Mouse (Mus musculus): ENCODE results near the gene Krt34. TPM values are rescaled to one million over a fixed set of nuclear protein-coding genes. Genes with fewer than 3 reads are reported as not detected.

The Krt34 gene
- polyA plus RNA-seq, 2 experiments = not detected

GRCm38 (mm10) chr11:100046303-100046866, 5.0 kb upstream of the Krt34 start:
- H3K9me3 ChIP-seq (ENCODE audit: control insufficient read depth, low read length) = no peaks in the 10 kb centered on the region
- no peaks in the 10 kb centered on the region for H3K4me1 ChIP-seq (replicated peaks; ENCODE audit: control insufficient read depth in 2 of 2, insufficient read depth in 2 of 2, low read length in 1 of 2)
- no peaks in the 10 kb centered on the region for H3K27me3 ChIP-seq (ENCODE audit: control insufficient read depth, insufficient read depth, low read length)
- no peak for TF ChIP-seq CTCF (IDR thresholded peaks at IDR 0.05; ENCODE audit: low read depth)
- no peak for TF ChIP-seq EP300 (IDR thresholded peaks at IDR 0.05; ENCODE audit: low read depth)
- DNase-seq (ENCODE audit: low read depth in 3 of 3, low spot score in 3 of 3) (no peak), ATAC-seq (ENCODE audit: insufficient read depth) (no peak)
- no peak overlapping the region for H3K9ac ChIP-seq (replicated peaks)
- H3K36me3 ChIP-seq (replicated peaks; ENCODE audit: control insufficient read depth, insufficient read depth, low read depth) = no peaks in the 10 kb centered on the region
- H3K27ac ChIP-seq = no peak overlapping the region
- 60% methylated on average over 6 of the region's 6 CpGs for WGBS (ENCODE audit: insufficient replicate concordance)
- H3K4me3 ChIP-seq (ENCODE audit: insufficient read depth in 1 of 2, low read depth in 2 of 2, low read length in 2 of 2) = no peak overlapping the region
- no peak overlapping the region for H3K4me2 ChIP-seq (ENCODE audit: low read depth)

GRCm38 (mm10) chr11:100029768-100030167, 11.6 kb downstream of the Krt34 start, which contains the start of gene Krt33b:
TSS of gene Krt33b (minus strand) at chr11:100029868.
- DNase-seq (ENCODE audit: low read depth in 3 of 3, low spot score in 3 of 3) (no peak), ATAC-seq (ENCODE audit: insufficient read depth) (no peak)
- TF ChIP-seq CTCF (IDR thresholded peaks at IDR 0.05; ENCODE audit: low read depth) (no peak), EP300 (IDR thresholded peaks at IDR 0.05; ENCODE audit: low read depth) (no peak)
- Histone ChIP-seq H3K4me3 (ENCODE audit: insufficient read depth in 1 of 2, low read depth in 2 of 2, low read length in 2 of 2) (no peak within 1 kb of the TSS), H3K27ac (no peak within 1 kb of the TSS), H3K36me3 (replicated peaks; ENCODE audit: control insufficient read depth, insufficient read depth, low read depth) (no peaks in the 10 kb centered on the region), H3K9me3 (ENCODE audit: control insufficient read depth, low read length) (no peaks in the 10 kb centered on the region), H3K4me2 (ENCODE audit: low read depth) (no peak within 1 kb of the TSS), H3K9ac (replicated peaks) (no peak within 1 kb of the TSS), H3K27me3 (ENCODE audit: control insufficient read depth, insufficient read depth, low read length) (no peaks in the 10 kb centered on the region), H3K4me1 (replicated peaks; ENCODE audit: control insufficient read depth in 2 of 2, insufficient read depth in 2 of 2, low read length in 1 of 2) (no peaks in the 10 kb centered on the region)
- 53% methylated on average over 6 of the region's 6 CpGs for WGBS (ENCODE audit: insufficient replicate concordance)

GRCm38 (mm10) chr11:100021438-100021837, 19.9 kb downstream of the Krt34 start:
- Histone ChIP-seq H3K9ac (replicated peaks) (no peak overlapping the region), H3K36me3 (replicated peaks; ENCODE audit: control insufficient read depth, insufficient read depth, low read depth) (no peaks in the 10 kb centered on the region), H3K9me3 (ENCODE audit: control insufficient read depth, low read length) (no peaks in the 10 kb centered on the region), H3K4me2 (ENCODE audit: low read depth) (no peak overlapping the region), H3K27me3 (ENCODE audit: control insufficient read depth, insufficient read depth, low read length) (no peaks in the 10 kb centered on the region), H3K4me1 (replicated peaks; ENCODE audit: control insufficient read depth in 2 of 2, insufficient read depth in 2 of 2, low read length in 1 of 2) (no peaks in the 10 kb centered on the region), H3K4me3 (ENCODE audit: insufficient read depth in 1 of 2, low read depth in 2 of 2, low read length in 2 of 2) (no peak overlapping the region), H3K27ac (no peak overlapping the region)
- ATAC-seq (ENCODE audit: insufficient read depth) = no peak
- no peak for TF ChIP-seq EP300 (IDR thresholded peaks at IDR 0.05; ENCODE audit: low read depth)
- TF ChIP-seq CTCF (IDR thresholded peaks at IDR 0.05; ENCODE audit: low read depth) = no peak
- 61% methylated on average over 5 of the region's 5 CpGs for WGBS (ENCODE audit: insufficient replicate concordance)
- no peak for DNase-seq (ENCODE audit: low read depth in 3 of 3, low spot score in 3 of 3)

GRCm38 (mm10) chr11:100019466-100019865, 21.9 kb downstream of the Krt34 start:
- no peak overlapping the region for H3K27ac ChIP-seq
- WGBS (ENCODE audit: insufficient replicate concordance) = 55% methylated on average over 1 of the region's 1 CpGs
- DNase-seq (ENCODE audit: low read depth in 3 of 3, low spot score in 3 of 3) = no peak

GRCm38 (mm10) chr11:100016112-100016511, 25.2 kb downstream of the Krt34 start, which contains the start of gene Krt33a:
TSS of gene Krt33a (minus strand) at chr11:100016212.
- H3K36me3 ChIP-seq (replicated peaks; ENCODE audit: control insufficient read depth, insufficient read depth, low read depth) = no peaks in the 10 kb centered on the region
- H3K4me2 ChIP-seq (ENCODE audit: low read depth) = no peak within 1 kb of the TSS
- H3K4me1 ChIP-seq (replicated peaks; ENCODE audit: control insufficient read depth in 2 of 2, insufficient read depth in 2 of 2, low read length in 1 of 2) = no peaks in the 10 kb centered on the region
- H3K4me3 ChIP-seq (ENCODE audit: insufficient read depth in 1 of 2, low read depth in 2 of 2, low read length in 2 of 2) = no peak within 1 kb of the TSS
- H3K9me3 ChIP-seq (ENCODE audit: control insufficient read depth, low read length) = no peaks in the 10 kb centered on the region
- WGBS (ENCODE audit: insufficient replicate concordance) = 60% methylated on average over 4 of the region's 4 CpGs
- no peak within 1 kb of the TSS for H3K27ac ChIP-seq
- no peak within 1 kb of the TSS for H3K9ac ChIP-seq (replicated peaks)
- ATAC-seq (ENCODE audit: insufficient read depth) (no peak), DNase-seq (ENCODE audit: low read depth in 3 of 3, low spot score in 3 of 3) (no peak)
- TF ChIP-seq EP300 (IDR thresholded peaks at IDR 0.05; ENCODE audit: low read depth) (no peak), CTCF (IDR thresholded peaks at IDR 0.05; ENCODE audit: low read depth) (no peak)
- H3K27me3 ChIP-seq (ENCODE audit: control insufficient read depth, insufficient read depth, low read length) = no peaks in the 10 kb centered on the region

More at GRCm38 (mm10) chr11:100019466-100019865, 21.9 kb downstream of the Krt34 start:
- Histone ChIP-seq H3K4me1 (replicated peaks; ENCODE audit: control insufficient read depth in 2 of 2, insufficient read depth in 2 of 2, low read length in 1 of 2) (no peaks in the 10 kb centered on the region), H3K36me3 (replicated peaks; ENCODE audit: control insufficient read depth, insufficient read depth, low read depth) (no peaks in the 10 kb centered on the region), H3K4me3 (ENCODE audit: insufficient read depth in 1 of 2, low read depth in 2 of 2, low read length in 2 of 2) (no peak overlapping the region), H3K27me3 (ENCODE audit: control insufficient read depth, insufficient read depth, low read length) (no peaks in the 10 kb centered on the region), H3K9me3 (ENCODE audit: control insufficient read depth, low read length) (no peaks in the 10 kb centered on the region), H3K4me2 (ENCODE audit: low read depth) (no peak overlapping the region), H3K9ac (replicated peaks) (no peak overlapping the region)
- no peak for ATAC-seq (ENCODE audit: insufficient read depth)
- no peak for TF ChIP-seq EP300 (IDR thresholded peaks at IDR 0.05; ENCODE audit: low read depth)
- TF ChIP-seq CTCF (IDR thresholded peaks at IDR 0.05; ENCODE audit: low read depth) = no peak
